Mouse (Mus musculus): ENCODE results near the gene Btbd10. TPM values are rescaled to one million over a fixed set of nuclear protein-coding genes. Genes with fewer than 3 reads are reported as not detected.

Gene Btbd10
- polyA plus RNA-seq, 1 experiment from 2014 or later, result 14.8 TPM

DNA sequence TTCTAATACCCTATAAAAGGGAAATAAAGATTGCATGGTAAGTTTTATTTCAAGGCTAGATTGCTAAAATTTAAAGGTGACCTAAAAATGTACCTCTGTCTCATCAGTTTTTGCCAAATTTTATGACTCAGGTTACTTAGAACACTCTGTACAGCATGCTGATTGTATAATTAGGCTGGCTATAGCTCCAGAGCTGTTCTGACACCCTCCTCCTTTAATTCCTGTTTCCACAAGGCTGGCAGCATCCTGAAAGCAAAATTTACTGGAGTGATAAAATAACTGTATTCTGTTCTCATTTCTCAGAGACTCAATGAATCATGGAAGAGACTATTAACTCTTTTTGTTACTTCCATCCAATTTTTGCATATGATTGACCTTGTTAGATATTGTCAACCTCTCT is 35.2 kb downstream of the Btbd10 start:
- no peak for ATAC-seq (replicated peaks; ENCODE audit: low FRiP score)

DNA sequence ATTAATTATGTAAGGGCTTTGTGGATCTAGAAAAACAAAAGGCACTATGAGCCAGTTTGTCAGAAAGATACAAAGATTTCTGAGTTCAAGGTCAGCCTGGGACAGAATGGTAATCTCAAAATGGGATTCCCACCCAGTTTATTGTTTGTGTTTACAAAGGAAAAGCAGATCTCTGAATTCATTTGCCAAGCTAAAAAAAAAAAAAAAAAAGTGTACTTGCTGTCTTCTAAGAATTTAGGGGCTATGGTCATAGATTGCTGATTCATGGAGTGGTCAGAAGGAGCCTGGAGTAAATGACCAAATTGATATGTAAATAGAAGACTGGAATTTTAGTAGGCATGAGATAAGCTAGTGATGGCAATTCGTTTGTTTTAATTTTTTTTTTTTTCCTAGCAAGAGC is 49.1 kb downstream of the Btbd10 start:
- no peaks in the 10 kb centered on the region for H3K36me3 ChIP-seq (ENCODE audit: control insufficient read depth, insufficient read depth, low read length)
- no peak for DNase-seq (ENCODE audit: low spot score)
- 62% methylated on average over 1 of the region's 1 CpGs for WGBS
- no peaks in the 10 kb centered on the region for H3K9me3 ChIP-seq (ENCODE audit: control insufficient read depth, low read length)
- H3K27ac ChIP-seq (ENCODE audit: low read depth, low read length), result no peak overlapping the region
- H3K4me3 ChIP-seq (ENCODE audit: low read depth, low read length), result no peak overlapping the region
- no peak for ATAC-seq (replicated peaks; ENCODE audit: low FRiP score)
- H3K4me1 ChIP-seq (replicated peaks; ENCODE audit: control insufficient read depth, insufficient read depth, low read length), result no peaks in the 10 kb centered on the region
- H3K27me3 ChIP-seq (replicated peaks; ENCODE audit: control insufficient read depth, insufficient read depth, low read length), result no peaks in the 10 kb centered on the region
- H3K4me2 ChIP-seq, result no peak overlapping the region
- no peak overlapping the region for H3K9ac ChIP-seq (ENCODE audit: low read depth, low read length)

More for the DNA sequence above, 35.2 kb downstream of the Btbd10 start:
- no peak overlapping the region for H3K4me2 ChIP-seq
- no peaks in the 10 kb centered on the region for H3K36me3 ChIP-seq (ENCODE audit: control insufficient read depth, insufficient read depth, low read length)
- no peaks in the 10 kb centered on the region for H3K9me3 ChIP-seq (ENCODE audit: control insufficient read depth, low read length)
- H3K4me1 ChIP-seq (replicated peaks; ENCODE audit: control insufficient read depth, insufficient read depth, low read length), result no peaks in the 10 kb centered on the region
- no peak overlapping the region for H3K9ac ChIP-seq (ENCODE audit: low read depth, low read length)
- no peak overlapping the region for H3K4me3 ChIP-seq (ENCODE audit: low read depth, low read length)
- no peak for DNase-seq (ENCODE audit: low spot score)
- no peak overlapping the region for H3K27ac ChIP-seq (ENCODE audit: low read depth, low read length)
- no peaks in the 10 kb centered on the region for H3K27me3 ChIP-seq (replicated peaks; ENCODE audit: control insufficient read depth, insufficient read depth, low read length)

DNA sequence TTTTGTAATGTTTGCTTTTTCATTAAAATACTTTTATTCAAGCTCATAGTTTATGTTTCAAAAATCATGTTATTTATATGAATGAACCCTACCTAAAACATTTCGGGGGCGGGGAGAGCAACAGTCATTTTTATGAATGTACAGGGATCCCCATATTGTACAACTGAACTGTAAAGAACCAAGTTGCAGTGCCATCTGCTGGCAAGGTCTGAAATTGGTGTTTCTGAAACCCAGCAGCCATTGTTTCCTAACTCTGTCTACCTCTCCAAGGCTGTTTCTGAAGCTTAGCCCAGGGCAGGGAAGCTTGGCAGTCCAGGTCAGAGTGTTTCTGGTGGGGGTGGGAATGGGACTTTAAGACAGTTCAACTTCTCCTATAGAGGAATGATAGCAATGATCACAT is 57.4 kb downstream of the Btbd10 start:
- Histone ChIP-seq H3K27me3 (replicated peaks; ENCODE audit: control insufficient read depth, insufficient read depth, low read length) (no peaks in the 10 kb centered on the region), H3K9me3 (ENCODE audit: control insufficient read depth, low read length) (no peaks in the 10 kb centered on the region), H3K9ac (ENCODE audit: low read depth, low read length) (no peak overlapping the region), H3K36me3 (ENCODE audit: control insufficient read depth, insufficient read depth, low read length) (0 out of 2 replicates have a peak, but pooled peaks cover 2% of the 10 kb centered on the region), H3K4me3 (ENCODE audit: low read depth, low read length) (no peak overlapping the region), H3K4me2 (no peak overlapping the region), H3K27ac (ENCODE audit: low read depth, low read length) (no peak overlapping the region), H3K4me1 (replicated peaks; ENCODE audit: control insufficient read depth, insufficient read depth, low read length) (no peaks in the 10 kb centered on the region)
- no peak for DNase-seq (ENCODE audit: low spot score)
- 39% methylated on average over 2 of the region's 2 CpGs for WGBS
- ATAC-seq (replicated peaks; ENCODE audit: low FRiP score), result peak; percentile 49; the same call in 1 of the 2 replicates

DNA sequence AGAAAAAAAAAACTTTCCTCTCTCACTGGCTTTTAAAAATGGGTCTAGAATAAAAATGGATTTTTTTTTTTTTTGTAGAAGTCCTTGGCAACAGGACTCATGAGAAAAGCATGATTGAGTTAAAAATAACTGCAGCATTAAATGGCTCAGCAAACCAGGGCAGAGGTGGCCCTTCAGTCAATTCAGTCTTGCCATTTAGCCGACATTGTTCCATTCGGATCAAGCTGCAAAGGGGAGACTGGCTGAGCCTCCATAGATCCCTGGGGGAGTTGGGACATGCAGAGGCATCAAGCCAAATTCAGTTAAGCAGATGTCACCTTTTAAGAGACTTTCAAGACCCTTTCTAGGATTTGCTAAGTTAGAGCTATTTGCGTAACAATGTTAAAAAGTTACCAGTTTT is 59.1 kb downstream of the Btbd10 start:
- Histone ChIP-seq H3K9ac (ENCODE audit: low read depth, low read length) (no peak overlapping the region), H3K4me3 (ENCODE audit: low read depth, low read length) (no peak overlapping the region), H3K4me2 (no peak overlapping the region), H3K36me3 (ENCODE audit: control insufficient read depth, insufficient read depth, low read length) (peaks cover 2% of the 10 kb centered on the region; the same call in 1 of the 2 replicates), H3K9me3 (ENCODE audit: control insufficient read depth, low read length) (no peaks in the 10 kb centered on the region), H3K27me3 (replicated peaks; ENCODE audit: control insufficient read depth, insufficient read depth, low read length) (no peaks in the 10 kb centered on the region), H3K4me1 (replicated peaks; ENCODE audit: control insufficient read depth, insufficient read depth, low read length) (no peaks in the 10 kb centered on the region), H3K27ac (ENCODE audit: low read depth, low read length) (no peak overlapping the region)
- no peak for DNase-seq (ENCODE audit: low spot score)
- WGBS, result 90% methylated on average over 3 of the region's 3 CpGs
- ATAC-seq (replicated peaks; ENCODE audit: low FRiP score), result no peak

DNA sequence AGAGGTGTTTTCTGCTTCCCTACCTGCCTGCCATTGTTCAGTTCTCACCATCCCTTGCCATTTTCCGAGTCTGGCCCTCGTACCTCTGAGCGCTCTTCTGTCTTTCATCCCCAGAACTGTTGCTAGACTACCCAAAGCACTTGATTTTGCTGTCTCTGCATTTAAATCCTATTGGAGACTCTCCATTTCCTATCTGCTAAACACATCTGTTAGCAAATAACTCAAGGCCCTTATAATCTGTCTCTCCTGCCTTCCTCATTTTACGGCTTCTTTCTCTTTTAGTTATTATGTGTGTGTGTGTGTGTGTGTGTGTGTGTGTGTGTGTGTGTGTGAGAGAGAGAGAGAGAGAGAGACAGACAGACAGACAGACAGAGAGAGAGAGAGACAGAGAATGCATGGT is 71.4 kb downstream of the Btbd10 start:
- H3K4me2 ChIP-seq, result no peak overlapping the region
- DNase-seq (ENCODE audit: low spot score), result no peak
- 80% methylated on average over 4 of the region's 4 CpGs for WGBS

DNA sequence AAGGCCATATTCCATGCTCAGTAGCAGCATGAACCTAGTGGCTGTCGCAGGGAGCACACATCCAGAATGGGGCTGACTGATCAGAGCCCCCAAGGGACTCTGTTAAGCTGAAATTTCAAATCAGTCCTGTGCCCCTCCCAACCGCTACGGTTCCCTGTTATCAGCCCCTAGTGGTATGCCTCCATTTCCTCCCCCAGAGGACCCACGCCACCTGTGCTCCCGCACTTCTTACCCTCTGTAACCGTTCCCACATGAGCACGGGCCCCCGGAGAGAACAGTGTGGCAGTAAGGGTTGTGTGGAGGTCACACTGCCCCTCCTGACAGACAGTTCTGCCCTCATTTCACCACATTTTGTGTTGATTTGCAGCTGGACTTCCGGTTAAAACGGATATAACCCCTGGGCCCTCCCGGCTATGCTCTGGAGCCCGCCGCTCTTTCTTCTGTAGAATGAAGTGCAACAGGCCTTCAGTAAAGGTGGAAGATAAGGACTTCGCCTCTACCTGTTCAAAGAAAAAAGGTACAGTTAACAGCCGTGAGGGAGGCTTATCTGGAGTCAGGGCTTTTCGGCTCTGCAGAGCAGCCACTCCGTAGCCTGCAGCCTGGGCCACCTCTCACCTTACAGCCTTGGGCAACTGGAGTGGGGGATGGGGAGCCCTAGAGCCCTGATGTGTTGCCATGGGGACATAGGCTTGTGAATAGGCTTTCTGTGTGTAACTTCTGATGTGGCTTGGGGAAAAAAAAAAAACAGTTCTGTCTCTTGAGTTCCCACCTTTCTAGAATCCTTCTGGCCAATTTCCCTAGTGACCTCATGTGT is 73.9 kb downstream of the Btbd10 start:
- H3K36me3 ChIP-seq (ENCODE audit: control insufficient read depth, insufficient read depth, low read length), result no peaks in the 10 kb centered on the region
- H3K4me2 ChIP-seq, result peak overlapping the region; percentile 70
- H3K9ac ChIP-seq (ENCODE audit: low read depth, low read length), result peak overlapping the region; percentile 63
- DNase-seq (ENCODE audit: low spot score), result peak; percentile 66
- peak overlapping the region; percentile 79 for H3K27ac ChIP-seq (ENCODE audit: low read depth, low read length)
- WGBS, result 11% methylated on average over 17 of the region's 17 CpGs
- peak; percentile 78 for ATAC-seq (replicated peaks; ENCODE audit: low FRiP score)
- H3K9me3 ChIP-seq (ENCODE audit: control insufficient read depth, low read length), result no peaks in the 10 kb centered on the region
- no peaks in the 10 kb centered on the region for H3K27me3 ChIP-seq (replicated peaks; ENCODE audit: control insufficient read depth, insufficient read depth, low read length)
- H3K4me1 ChIP-seq (replicated peaks; ENCODE audit: control insufficient read depth, insufficient read depth, low read length), result peaks cover 13% of the 10 kb centered on the region
- peak overlapping the region; percentile 53 for H3K4me3 ChIP-seq (ENCODE audit: low read depth, low read length)

More for the DNA sequence above, 71.4 kb downstream of the Btbd10 start:
- no peak overlapping the region for H3K9ac ChIP-seq (ENCODE audit: low read depth, low read length)
- H3K27me3 ChIP-seq (replicated peaks; ENCODE audit: control insufficient read depth, insufficient read depth, low read length), result no peaks in the 10 kb centered on the region
- no peaks in the 10 kb centered on the region for H3K36me3 ChIP-seq (ENCODE audit: control insufficient read depth, insufficient read depth, low read length)
- H3K4me3 ChIP-seq (ENCODE audit: low read depth, low read length), result no peak overlapping the region
- no peaks in the 10 kb centered on the region for H3K9me3 ChIP-seq (ENCODE audit: control insufficient read depth, low read length)
- ATAC-seq (replicated peaks; ENCODE audit: low FRiP score), result no peak
- H3K4me1 ChIP-seq (replicated peaks; ENCODE audit: control insufficient read depth, insufficient read depth, low read length), result peaks cover 13% of the 10 kb centered on the region
- H3K27ac ChIP-seq (ENCODE audit: low read depth, low read length), result no peak overlapping the region

DNA sequence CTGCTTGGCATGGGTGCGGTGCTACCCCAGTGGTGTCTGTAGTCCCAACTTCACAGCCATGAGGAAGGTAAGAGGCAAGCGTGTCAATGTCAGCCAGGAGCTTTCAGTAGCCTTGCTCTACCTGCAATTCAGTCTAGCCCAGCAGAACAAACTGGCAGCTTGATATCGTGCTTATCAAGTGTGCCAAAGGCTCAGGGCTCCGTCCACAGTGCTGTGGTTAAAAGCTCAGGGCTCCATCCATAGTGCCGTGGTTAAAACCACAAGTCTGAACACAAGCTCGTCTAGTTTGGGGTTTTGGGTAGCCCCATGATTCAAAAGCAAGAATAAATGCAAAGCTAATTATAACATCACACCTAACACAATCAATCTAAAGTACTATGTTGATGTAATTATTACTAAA is 74.6 kb downstream of the Btbd10 start:
- no peaks in the 10 kb centered on the region for H3K36me3 ChIP-seq (ENCODE audit: control insufficient read depth, insufficient read depth, low read length)
- H3K4me3 ChIP-seq (ENCODE audit: low read depth, low read length), result peak overlapping the region; percentile 53
- peaks cover 13% of the 10 kb centered on the region for H3K4me1 ChIP-seq (replicated peaks; ENCODE audit: control insufficient read depth, insufficient read depth, low read length)
- 50% methylated on average over 6 of the region's 6 CpGs for WGBS
- H3K9ac ChIP-seq (ENCODE audit: low read depth, low read length), result no peak overlapping the region
- H3K27me3 ChIP-seq (replicated peaks; ENCODE audit: control insufficient read depth, insufficient read depth, low read length), result no peaks in the 10 kb centered on the region
- H3K4me2 ChIP-seq, result peak overlapping the region; percentile 70
- peak overlapping the region; percentile 79 for H3K27ac ChIP-seq (ENCODE audit: low read depth, low read length)
- ATAC-seq (replicated peaks; ENCODE audit: low FRiP score) (peak; percentile 68), DNase-seq (ENCODE audit: low spot score) (no peak)
- no peaks in the 10 kb centered on the region for H3K9me3 ChIP-seq (ENCODE audit: control insufficient read depth, low read length)

DNA sequence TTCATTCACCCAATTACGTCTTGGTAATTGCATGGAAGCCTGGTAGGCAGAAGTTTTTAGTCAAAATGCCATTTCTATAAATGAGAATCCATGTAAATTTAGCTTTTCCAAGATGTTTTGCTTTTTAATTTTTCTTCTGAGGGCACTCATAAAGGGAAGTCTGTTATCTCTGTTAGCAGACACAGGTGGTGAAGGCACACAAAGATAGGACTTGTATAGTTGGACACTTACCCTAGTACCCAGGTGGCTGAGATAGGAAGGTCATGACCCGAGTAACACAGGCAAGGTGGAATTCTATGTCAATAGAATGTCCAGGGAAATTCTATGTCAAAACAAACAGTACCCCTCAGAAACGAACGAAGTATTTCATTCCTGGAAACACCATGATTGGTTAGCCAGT is 77.0 kb downstream of the Btbd10 start:
- Histone ChIP-seq H3K36me3 (ENCODE audit: control insufficient read depth, insufficient read depth, low read length) (no peaks in the 10 kb centered on the region), H3K27ac (ENCODE audit: low read depth, low read length) (no peak overlapping the region), H3K9ac (ENCODE audit: low read depth, low read length) (no peak overlapping the region), H3K27me3 (replicated peaks; ENCODE audit: control insufficient read depth, insufficient read depth, low read length) (no peaks in the 10 kb centered on the region), H3K4me1 (replicated peaks; ENCODE audit: control insufficient read depth, insufficient read depth, low read length) (peaks cover 13% of the 10 kb centered on the region), H3K4me2 (no peak overlapping the region), H3K4me3 (ENCODE audit: low read depth, low read length) (no peak overlapping the region), H3K9me3 (ENCODE audit: control insufficient read depth, low read length) (no peaks in the 10 kb centered on the region)
- WGBS, result 65% methylated on average over 4 of the region's 4 CpGs
- ATAC-seq (replicated peaks; ENCODE audit: low FRiP score), result peak; percentile 61; the same call in 1 of the 2 replicates
- no peak for DNase-seq (ENCODE audit: low spot score)

DNA sequence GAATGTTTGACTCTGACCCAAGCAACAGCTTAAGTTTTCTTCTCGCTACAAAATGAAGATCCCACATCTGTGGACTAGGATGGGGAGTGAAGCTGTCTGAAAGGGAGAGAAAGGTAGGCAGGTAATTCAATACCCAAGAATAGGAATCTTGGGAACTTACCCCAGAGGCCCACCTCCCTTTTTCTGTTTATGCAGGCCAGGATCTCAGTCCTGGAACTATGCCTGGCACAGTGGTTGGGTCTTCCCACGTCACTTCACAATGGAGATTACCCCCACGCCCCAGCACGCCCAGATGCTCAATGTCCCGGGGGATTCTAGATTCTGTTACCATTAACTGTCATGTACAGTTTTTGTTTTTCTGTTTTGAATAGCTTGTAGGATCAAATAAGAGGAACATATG is 77.5 kb downstream of the Btbd10 start:
- Histone ChIP-seq H3K4me3 (ENCODE audit: low read depth, low read length) (no peak overlapping the region), H3K4me2 (no peak overlapping the region), H3K9ac (ENCODE audit: low read depth, low read length) (no peak overlapping the region), H3K36me3 (ENCODE audit: control insufficient read depth, insufficient read depth, low read length) (no peaks in the 10 kb centered on the region), H3K4me1 (replicated peaks; ENCODE audit: control insufficient read depth, insufficient read depth, low read length) (peaks cover 13% of the 10 kb centered on the region), H3K9me3 (ENCODE audit: control insufficient read depth, low read length) (no peaks in the 10 kb centered on the region), H3K27ac (ENCODE audit: low read depth, low read length) (no peak overlapping the region), H3K27me3 (replicated peaks; ENCODE audit: control insufficient read depth, insufficient read depth, low read length) (no peaks in the 10 kb centered on the region)
- no peak for DNase-seq (ENCODE audit: low spot score)
- 82% methylated on average over 5 of the region's 5 CpGs for WGBS
- ATAC-seq (replicated peaks; ENCODE audit: low FRiP score), result no peak
